In the genomic region with DNA sequence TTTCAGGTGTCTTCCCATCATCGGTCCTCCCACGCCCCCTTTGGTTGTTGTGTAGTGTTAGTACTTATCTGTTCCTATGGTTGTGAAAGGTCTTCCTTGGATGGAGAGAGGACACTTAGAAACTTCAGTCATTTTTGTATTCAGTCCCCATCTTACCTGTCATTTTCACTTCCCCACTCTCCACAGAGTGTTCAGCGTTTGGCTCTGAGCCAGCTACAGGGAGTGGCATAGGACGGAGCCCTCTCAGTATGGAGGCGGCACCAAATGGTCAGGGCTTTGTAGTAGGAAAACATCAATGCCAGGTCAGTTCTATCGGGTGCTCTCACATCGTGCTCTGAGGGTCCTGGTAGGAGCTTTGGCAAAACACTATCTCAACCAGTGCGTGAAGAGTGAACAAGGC, we compare ENCODE assay signal across 11 mouse cellular contexts.
A peak's percentile ranks its signal among the peaks of the same experiment; 100 is the strongest.
DNase-seq lines count a peak whose midpoint lies in the region; ATAC-seq and TF ChIP-seq lines count a peak whose summit lies in the region.
"Had no signal": no experiment of that assay in that cellular context is flagged by ENCODE, and none has a peak within 500 bp of the region (broad histone marks: within the 10 kb centered on the region; RNA-seq: fewer than 3 reads in every experiment).

No protein-coding gene starts in this region.

- no peaks in the 10 kb centered on the region for H3K36me3 ChIP-seq in heart, embryonic 13.5 days
- no peaks in the 10 kb centered on the region for H3K36me3 ChIP-seq in midbrain, embryonic 11.5 days (ENCODE audit: control insufficient read depth, insufficient read depth, low read length)
- H3K36me3 ChIP-seq in midbrain, embryonic 15.5 days (replicated peaks): no peaks in the 10 kb centered on the region
- H3K36me3 ChIP-seq in intestine, postnatal 0 days (ENCODE audit: control insufficient read depth, insufficient read depth): no peaks in the 10 kb centered on the region
- no peaks in the 10 kb centered on the region for H3K36me3 ChIP-seq in small intestine, adult 2 months (ENCODE audit: control insufficient read depth, insufficient read depth, low read length)

- no peak for TF ChIP-seq CTCF in intestine, postnatal 0 days (IDR thresholded peaks at IDR 0.05; ENCODE audit: low read depth)
- no peak for TF ChIP-seq CTCF in small intestine, adult 2 months (IDR thresholded peaks at IDR 0.05; ENCODE audit: extremely low read depth, insufficient read length, insufficient replicate concordance, low read depth, low read length)
- no peak for TF ChIP-seq CTCF in left cerebral cortex, adult 2 months (IDR thresholded peaks at IDR 0.05)

- 0 out of 2 replicates have a peak, but pooled peaks cover 5% of the 10 kb centered on the region for H3K9me3 ChIP-seq in heart, embryonic 13.5 days
- H3K9me3 ChIP-seq in midbrain, embryonic 11.5 days (ENCODE audit: control insufficient read depth, low read length): no peaks in the 10 kb centered on the region
- H3K9me3 ChIP-seq in midbrain, embryonic 15.5 days: no peaks in the 10 kb centered on the region
- no peaks in the 10 kb centered on the region for H3K9me3 ChIP-seq in intestine, postnatal 0 days (ENCODE audit: control insufficient read depth)
- H3K9me3 ChIP-seq: megakaryocyte, embryonic 14.5 days had no signal

- ATAC-seq in heart, embryonic 13.5 days (ENCODE audit: extremely low read depth, insufficient number of reproducible peaks, low FRiP score, low TSS enrichment): no peak
- peak; percentile 36; the same call in 1 of the 2 replicates for ATAC-seq in midbrain, embryonic 11.5 days (ENCODE audit: low FRiP score)
- ATAC-seq in midbrain, embryonic 15.5 days (replicated peaks): no peak
- peak; percentile 47; the same call in 1 of the 2 replicates for ATAC-seq in intestine, postnatal 0 days

- peak overlapping the region; percentile 40 for H3K4me2 ChIP-seq in heart, embryonic 13.5 days
- H3K4me2 ChIP-seq in midbrain, embryonic 11.5 days: no peak overlapping the region
- H3K4me2 ChIP-seq in midbrain, embryonic 15.5 days: no peak overlapping the region
- 0 out of 2 replicates have a peak overlapping the region, but pooled peaks have one; percentile 13 for H3K4me2 ChIP-seq in intestine, postnatal 0 days (replicated peaks; ENCODE audit: low read depth)

- no peaks in the 10 kb centered on the region for H3K27me3 ChIP-seq in heart, embryonic 13.5 days (replicated peaks)
- H3K27me3 ChIP-seq in midbrain, embryonic 11.5 days (ENCODE audit: control insufficient read depth, insufficient read depth, low read length): no peaks in the 10 kb centered on the region
- H3K27me3 ChIP-seq in midbrain, embryonic 15.5 days (replicated peaks): no peaks in the 10 kb centered on the region
- H3K27me3 ChIP-seq in intestine, postnatal 0 days (replicated peaks; ENCODE audit: control insufficient read depth, insufficient read depth, low read length): no peaks in the 10 kb centered on the region
- no peaks in the 10 kb centered on the region for H3K27me3 ChIP-seq in small intestine, adult 2 months (ENCODE audit: control insufficient read depth, insufficient read depth, low read length)
- H3K27me3 ChIP-seq: megakaryocyte, embryonic 14.5 days had no signal

- no peak overlapping the region for H3K4me3 ChIP-seq in heart, embryonic 13.5 days
- no peak overlapping the region for H3K4me3 ChIP-seq in midbrain, embryonic 11.5 days (ENCODE audit: low read depth, low read length)
- H3K4me3 ChIP-seq in midbrain, embryonic 15.5 days: no peak overlapping the region
- no peak overlapping the region for H3K4me3 ChIP-seq in intestine, postnatal 0 days (ENCODE audit: low read depth, low read length)
- peak overlapping the region; percentile 29; the same call in 1 of the 2 replicates for H3K4me3 ChIP-seq in small intestine, adult 2 months (ENCODE audit: low read depth, low read length)
- H3K4me3 ChIP-seq in left cerebral cortex, adult 2 months: no peak overlapping the region
- H3K4me3 ChIP-seq: megakaryocyte, embryonic 14.5 days had no signal

- peaks cover 50% of the 10 kb centered on the region for H3K4me1 ChIP-seq in heart, embryonic 13.5 days
- peaks cover 3% of the 10 kb centered on the region; the same call in 1 of the 2 replicates for H3K4me1 ChIP-seq in midbrain, embryonic 11.5 days (ENCODE audit: control insufficient read depth, insufficient read depth, low read length)
- H3K4me1 ChIP-seq in midbrain, embryonic 15.5 days: peaks cover 25% of the 10 kb centered on the region
- no peaks in the 10 kb centered on the region for H3K4me1 ChIP-seq in intestine, postnatal 0 days (replicated peaks; ENCODE audit: control insufficient read depth, insufficient read depth, low read length)
- H3K4me1 ChIP-seq in small intestine, adult 2 months (ENCODE audit: control insufficient read depth, insufficient read depth, insufficient read length, low read length): no peaks in the 10 kb centered on the region

- intact Hi-C loops in heart, postnatal 10 days (cut with DNase I): no loop called here
- intact Hi-C loops in left cerebral cortex, adult 2 months (cut with DNase I): loop anchor here (5.0 to 10.0 kb wide), 2 partner anchors 180 to 307 kb away; no protein-coding TSS in a partner anchor

- 0 out of 2 replicates have a peak overlapping the region, but pooled peaks have one; percentile 10 for H3K9ac ChIP-seq in heart, embryonic 13.5 days
- H3K9ac ChIP-seq in midbrain, embryonic 11.5 days (ENCODE audit: low read length): no peak overlapping the region
- no peak overlapping the region for H3K9ac ChIP-seq in midbrain, embryonic 15.5 days
- H3K9ac ChIP-seq in intestine, postnatal 0 days (ENCODE audit: low read depth, low read length): no peak overlapping the region

- DNase-seq in heart, postnatal 10 days: no peak
- no peak for DNase-seq in midbrain, embryonic 11.5 days (ENCODE audit: low spot score, missing footprints)
- DNase-seq in thymus, postnatal 0 days (ENCODE audit: low spot score): no peak
- no peak for DNase-seq in left cerebral cortex, adult 2 months (ENCODE audit: extremely low spot score in 1 of 2, low spot score in 2 of 2)
- DNase-seq: gastrocnemius, postnatal 14 days; thymus, postnatal 14 days had no signal

- H3K27ac ChIP-seq in heart, embryonic 13.5 days (replicated peaks): no peak overlapping the region
- H3K27ac ChIP-seq in midbrain, embryonic 11.5 days (ENCODE audit: low read depth, low read length): no peak overlapping the region
- H3K27ac ChIP-seq in midbrain, embryonic 15.5 days: no peak overlapping the region
- H3K27ac ChIP-seq in intestine, postnatal 0 days (ENCODE audit: low read depth, low read length): no peak overlapping the region
- no peak overlapping the region for H3K27ac ChIP-seq in small intestine, adult 2 months (ENCODE audit: insufficient read depth, low read depth, low read length)
- H3K27ac ChIP-seq in left cerebral cortex, adult 2 months: no peak overlapping the region

- 56% methylated on average over 8 of the region's 8 CpGs for whole genome bisulfite sequencing in heart, embryonic 13.5 days
- 89% methylated on average over 8 of the region's 8 CpGs for WGBS in midbrain, embryonic 11.5 days
- 70% methylated on average over 8 of the region's 8 CpGs for WGBS in midbrain, embryonic 15.5 days
- WGBS in intestine, postnatal 0 days: 65% methylated on average over 8 of the region's 8 CpGs
- WGBS in small intestine, adult 2 months: 54% methylated on average over 8 of the region's 8 CpGs

- TF ChIP-seq POLR2A in small intestine, adult 2 months (IDR thresholded peaks at IDR 0.05; ENCODE audit: low read depth, low read length): no peak

Comparison
In these comparisons a context has a peak if more than half of its experiments do, and no peak if none do; other contexts are left out.
1. ATAC-seq: peak in midbrain, embryonic 11.5 days (single experiment) and intestine, postnatal 0 days (single experiment); none in heart, embryonic 13.5 days (single experiment) and midbrain, embryonic 15.5 days (single experiment).
2. H3K4me2 ChIP-seq: peak in heart, embryonic 13.5 days (single experiment) and intestine, postnatal 0 days (single experiment); none in midbrain, embryonic 11.5 days (single experiment) and midbrain, embryonic 15.5 days (single experiment).